Mouse (Mus musculus) embryo, embryonic 9.5 days (tissue): ENCODE measurements at regions not wholly inside any gene's neighbourhood (a gene's known extent, or its start where the extent isn't known, plus 50 kb on each side); places are given as distances from the start of the nearest gene placed in this dataset.
"Not testable (repeated sequence)": the region's sequence is repeated elsewhere in the genome, so short reads cannot be mapped to it uniquely, and the experiment has no call there.

Source experiments
- DNase-seq: peaks from one replicate; pipeline ENCODE4 v3.0.0-alpha.2; 2017; ENCODE audit errors: extremely low spot score

- no peak for DNase-seq
Measured at GRCm38 (mm10) chr15:41283199-41283598, 1149.0 kb downstream of the 9330182O14Rik start.

DNA sequence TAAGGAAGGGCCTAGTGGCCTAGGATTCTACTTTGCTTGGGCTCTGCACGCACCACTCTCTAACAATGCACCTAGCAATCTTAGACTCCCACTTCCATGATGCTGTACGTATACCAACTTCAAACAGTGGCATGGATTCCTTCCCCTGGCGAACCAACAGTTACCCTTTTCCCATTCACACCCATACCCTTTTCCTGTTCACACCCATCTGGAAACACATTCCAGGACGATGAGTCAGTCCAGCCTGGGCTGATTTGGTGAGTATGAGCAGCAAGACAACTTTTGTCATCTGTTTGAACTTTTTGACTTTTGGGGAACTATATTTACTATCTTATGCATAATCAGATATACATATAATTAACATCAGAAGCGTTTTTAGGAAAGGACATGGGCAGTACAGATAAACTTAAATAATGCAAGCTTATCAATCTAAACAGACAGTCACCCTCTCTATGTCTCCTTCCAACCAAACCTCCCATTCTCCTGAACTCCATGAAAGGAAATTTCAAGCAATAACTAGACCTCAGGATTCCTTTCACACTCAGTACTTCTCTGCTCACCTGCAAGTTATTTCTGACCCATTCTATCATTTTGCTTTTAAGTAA, 1152.7 kb downstream of the 9330182O14Rik start:
- DNase-seq = no peak

DNA sequence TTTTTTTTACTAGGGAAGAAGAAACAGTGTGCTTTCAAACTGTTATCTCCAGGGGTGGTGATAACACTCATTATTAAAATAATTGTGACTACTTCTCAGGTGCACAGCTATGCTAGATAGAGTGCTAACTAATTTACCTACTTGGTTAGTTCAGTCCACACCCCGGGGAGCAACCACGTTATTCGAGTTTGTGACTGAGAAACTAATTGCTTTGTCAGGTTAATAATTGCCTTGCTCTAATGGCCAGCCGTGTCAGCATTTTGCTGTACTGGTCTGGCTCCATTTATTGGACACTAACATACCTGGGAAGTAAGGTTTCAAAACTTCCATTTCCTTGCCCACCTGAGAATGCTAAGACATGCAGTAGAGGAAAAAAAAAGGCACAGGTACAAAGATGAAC, 1163.3 kb downstream of the 9330182O14Rik start:
- no peak for DNase-seq

GRCm38 (mm10) chr15:41306638-41307037, 1172.5 kb downstream of the 9330182O14Rik start:
- DNase-seq = no peak

- no peak for DNase-seq
Measured at GRCm38 (mm10) chr15:41311728-41312320, 1177.7 kb downstream of the 9330182O14Rik start.

DNA sequence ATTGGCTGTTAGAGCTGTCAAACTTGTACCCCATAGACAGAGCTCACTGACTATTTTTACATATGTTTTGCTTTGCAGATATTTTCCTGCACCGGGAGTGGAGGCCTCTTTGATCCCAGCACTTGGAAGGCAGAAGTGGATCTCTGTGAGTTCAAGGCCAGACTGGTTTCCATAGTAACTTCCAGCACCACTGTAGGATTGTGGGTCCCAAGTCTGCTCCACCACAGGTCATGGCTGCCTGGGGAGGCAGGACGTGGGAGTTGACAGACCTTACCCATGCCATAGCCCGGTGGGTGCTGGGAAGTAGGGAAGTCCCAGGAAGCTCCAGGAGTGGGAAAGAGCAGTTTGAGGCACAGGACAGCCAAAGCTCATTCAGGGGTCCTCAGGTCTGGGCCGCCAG, 1180.8 kb downstream of the 9330182O14Rik start:
- no peak for DNase-seq

DNA sequence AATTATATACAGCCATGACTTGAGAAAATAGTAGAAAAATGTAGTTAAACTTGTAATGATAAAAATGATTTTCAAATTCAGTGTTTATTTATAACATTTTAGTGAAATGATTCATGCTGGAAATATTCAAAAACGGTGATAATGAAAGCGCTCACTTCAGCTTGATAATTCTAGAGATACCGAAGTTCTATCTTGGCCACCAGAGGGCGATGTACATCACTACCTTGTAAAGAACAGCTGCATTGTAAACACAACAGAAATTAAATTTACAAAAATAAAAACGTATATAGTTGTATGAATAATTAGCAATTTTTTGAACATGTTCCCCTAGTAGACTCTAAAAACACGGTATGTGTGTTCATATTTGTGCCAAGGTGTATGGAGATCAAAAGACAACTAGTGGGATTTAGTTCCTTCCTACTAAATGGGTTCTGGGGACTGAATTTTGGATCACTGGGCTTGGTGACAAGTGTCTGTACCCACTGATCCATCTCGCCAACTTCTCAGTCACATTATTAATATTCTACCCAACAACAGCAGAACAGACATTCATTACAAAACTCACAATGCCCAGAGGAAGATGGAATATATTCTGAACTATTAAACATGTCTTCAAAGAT, 1191.6 kb downstream of the 9330182O14Rik start:
- peak; percentile 8 for DNase-seq

DNA sequence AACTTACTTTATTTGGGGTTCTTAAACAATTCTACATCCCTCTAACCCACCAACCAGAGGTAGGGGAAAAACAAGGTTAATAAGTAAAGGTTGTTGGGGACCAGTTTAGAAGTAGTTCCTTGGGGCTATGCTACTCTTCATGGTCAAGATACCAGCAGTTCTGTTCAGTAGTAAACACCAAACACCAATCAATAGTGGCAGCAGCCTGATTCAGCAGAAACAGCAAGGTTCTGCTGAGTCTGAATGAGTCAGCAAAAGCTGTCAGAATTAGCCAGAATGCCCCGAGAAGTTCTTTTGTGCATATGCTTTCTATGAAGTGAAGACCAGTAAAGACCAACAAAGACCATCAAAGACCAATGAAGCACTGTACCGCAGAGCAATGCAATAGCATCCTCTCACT, 1195.1 kb downstream of the 9330182O14Rik start:
- DNase-seq = no peak

- DNase-seq = no peak
Measured at GRCm38 (mm10) chr15:41330085-41330484, 1195.9 kb downstream of the 9330182O14Rik start.

- no peak for DNase-seq
Measured at GRCm38 (mm10) chr15:41332451-41332850, 1198.3 kb downstream of the 9330182O14Rik start.

DNA sequence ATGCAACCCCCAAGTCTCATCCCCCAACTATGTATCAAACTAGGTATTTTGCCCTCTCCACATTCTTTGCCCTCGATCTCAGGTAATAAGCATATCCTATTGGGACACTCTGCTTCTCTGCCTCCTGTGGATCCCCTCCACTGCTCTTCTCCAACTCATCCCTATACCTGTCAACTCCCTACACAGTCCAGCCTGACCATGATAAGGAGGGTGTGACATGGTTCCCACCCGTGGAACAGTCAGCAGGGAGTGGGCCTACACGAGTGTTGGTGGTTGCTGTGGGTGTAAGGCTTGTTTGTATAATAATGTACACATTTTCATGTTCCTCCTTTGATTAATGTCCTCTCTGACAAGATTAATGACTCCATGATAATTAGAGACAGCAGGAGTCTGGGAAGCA, 1199.0 kb downstream of the 9330182O14Rik start:
- no peak for DNase-seq

GRCm38 (mm10) chr15:41340621-41341020, 1206.5 kb downstream of the 9330182O14Rik start:
- DNase-seq = not testable (repeated sequence)

- no peak for DNase-seq
Measured at GRCm38 (mm10) chr15:41345554-41345953, 1211.4 kb downstream of the 9330182O14Rik start.

DNA sequence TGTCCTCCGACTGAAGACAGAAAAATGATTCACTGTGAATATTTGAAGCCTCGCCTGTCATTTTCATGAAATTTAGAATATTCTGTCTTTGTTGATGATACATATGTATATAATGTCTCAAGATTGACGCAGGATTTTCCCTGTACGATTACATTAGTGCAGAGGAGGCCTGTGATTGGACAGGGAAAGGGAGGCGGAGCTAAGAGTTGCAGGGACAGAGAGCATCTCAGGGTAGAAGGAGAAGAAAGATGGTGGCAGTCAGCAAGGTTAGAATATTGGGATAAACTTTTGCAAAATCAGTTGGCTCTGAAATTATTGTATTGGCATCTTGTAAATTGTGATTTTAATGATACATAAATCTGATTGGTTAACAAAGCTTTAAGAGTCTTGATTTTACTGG, 1213.1 kb downstream of the 9330182O14Rik start:
- DNase-seq = no peak

- DNase-seq = no peak
Measured at GRCm38 (mm10) chr15:41352129-41352528, 1218.0 kb downstream of the 9330182O14Rik start.

DNA sequence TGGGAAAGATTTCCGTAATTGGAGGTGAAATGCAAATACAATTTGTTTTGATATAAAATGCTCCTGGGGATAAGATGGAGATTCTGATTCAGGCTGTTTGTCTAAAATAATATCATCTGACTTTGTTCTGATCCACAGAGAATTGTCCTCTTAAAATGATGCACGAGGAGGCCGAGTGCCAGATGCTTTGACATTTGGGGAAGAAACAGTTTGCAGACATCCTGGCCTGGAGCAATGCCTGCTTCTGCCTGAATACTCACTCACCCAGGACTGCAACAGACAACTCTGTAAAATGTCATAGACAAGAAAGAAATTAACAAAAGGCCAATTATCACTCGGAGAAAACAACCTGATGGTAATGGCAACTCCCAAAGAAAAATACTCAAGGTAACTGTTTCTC, 1225.1 kb downstream of the 9330182O14Rik start:
- DNase-seq = no peak

- no peak for DNase-seq
Measured at GRCm38 (mm10) chr15:41374669-41375068, 1240.5 kb downstream of the 9330182O14Rik start.

GRCm38 (mm10) chr15:41375906-41376305, 1241.7 kb downstream of the 9330182O14Rik start:
- no peak for DNase-seq

GRCm38 (mm10) chr15:41379637-41380036, 1245.5 kb downstream of the 9330182O14Rik start:
- DNase-seq = no peak

GRCm38 (mm10) chr15:41380429-41380828, 1246.3 kb downstream of the 9330182O14Rik start:
- no peak for DNase-seq

DNA sequence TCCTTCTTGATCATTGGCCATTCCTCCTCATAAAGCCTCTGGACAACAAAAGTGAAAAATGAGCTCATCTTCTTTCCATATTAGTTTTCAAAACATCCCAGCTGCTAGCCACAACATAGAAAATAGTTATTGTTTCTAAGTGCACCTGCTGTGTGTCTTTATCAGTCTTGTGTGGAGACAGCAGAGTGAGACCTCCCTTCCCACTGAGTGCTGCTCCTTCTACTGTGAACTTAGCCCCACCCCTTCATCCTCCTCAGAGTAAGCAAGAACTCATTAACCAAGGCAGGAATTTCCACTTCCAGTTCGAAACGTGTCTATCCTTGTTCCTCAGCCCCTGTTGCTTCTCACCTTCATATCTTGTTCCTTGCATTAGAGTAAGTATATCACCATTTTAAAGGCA, 1256.5 kb downstream of the 9330182O14Rik start:
- no peak for DNase-seq
